Mouse (Mus musculus) adrenal gland, adult 18-20 months (tissue): ENCODE results near the gene Zbtb48. TPM values are rescaled to one million over a fixed set of nuclear protein-coding genes. Genes with fewer than 3 reads are reported as not detected.

ENCODE experiments used
- DNase-seq, 2 experiments: peaks; one replicate each; pipeline ENCODE4 v3.0.0; 2021 to 2022; ENCODE audit warnings: low spot score in 2 of 2
- total RNA-seq, 2 experiments: library from RNA; stranded (reverse); gene quantifications; 1 replicate in 1 of 2; 2 replicates in 1 of 2; pipeline ENCODE4 v1.2.3; 2021

Zbtb48 gene
- total RNA-seq, 2 experiments from 2014 or later = 8.3 to 8.9 TPM

GRCm38 (mm10) chr4:152032922-152033321 is 5.5 kb upstream of the Zbtb48 start:
- DNase-seq = no peak

GRCm38 (mm10) chr4:152029997-152030396 is 2.5 kb upstream of the Zbtb48 start:
- no peak for DNase-seq

- no peak for DNase-seq
Measured at GRCm38 (mm10) chr4:152029087-152029486, 1.6 kb upstream of the Zbtb48 start.

- no peak for DNase-seq
Measured at GRCm38 (mm10) chr4:152028456-152028855, 985 bp upstream of the Zbtb48 start.

DNA sequence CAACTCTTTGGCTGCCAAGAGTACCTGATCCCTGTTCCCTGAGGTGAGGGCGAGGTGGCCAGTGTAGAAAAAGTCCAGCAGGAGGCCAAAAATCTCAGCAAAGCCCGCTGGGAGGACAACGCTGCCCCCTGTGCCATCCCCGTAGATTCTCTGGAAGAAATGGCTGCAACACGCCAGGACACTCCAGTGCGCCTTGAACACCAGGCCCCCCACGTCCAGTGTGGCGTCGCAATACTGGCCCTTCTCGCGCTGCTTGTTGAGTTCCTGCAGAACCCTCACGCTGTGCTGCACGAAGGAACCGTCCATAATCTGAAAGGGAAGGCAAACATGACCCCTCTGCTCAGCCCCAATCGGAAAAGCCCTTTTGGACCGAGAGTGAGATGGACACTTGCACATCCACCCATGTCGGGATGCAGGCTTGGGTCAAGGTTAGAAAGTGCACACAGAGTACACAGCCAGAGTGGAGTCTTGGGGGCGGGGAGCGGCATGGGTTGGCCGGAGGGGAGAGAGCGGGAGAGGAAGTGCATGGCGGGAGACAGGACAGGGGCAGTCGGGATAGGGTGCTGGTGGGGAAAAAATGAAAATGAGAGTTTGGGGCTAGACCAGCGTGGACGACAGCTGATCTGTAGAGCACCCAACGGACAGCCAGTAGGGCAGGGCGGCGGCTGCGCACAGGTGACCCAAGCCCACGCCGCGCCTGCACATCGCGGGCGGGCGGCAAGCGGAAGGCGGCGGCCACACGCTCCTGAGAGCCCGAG is 541 bp downstream of the Zbtb48 start:
- peak; percentile 29 to 45 for DNase-seq

DNA sequence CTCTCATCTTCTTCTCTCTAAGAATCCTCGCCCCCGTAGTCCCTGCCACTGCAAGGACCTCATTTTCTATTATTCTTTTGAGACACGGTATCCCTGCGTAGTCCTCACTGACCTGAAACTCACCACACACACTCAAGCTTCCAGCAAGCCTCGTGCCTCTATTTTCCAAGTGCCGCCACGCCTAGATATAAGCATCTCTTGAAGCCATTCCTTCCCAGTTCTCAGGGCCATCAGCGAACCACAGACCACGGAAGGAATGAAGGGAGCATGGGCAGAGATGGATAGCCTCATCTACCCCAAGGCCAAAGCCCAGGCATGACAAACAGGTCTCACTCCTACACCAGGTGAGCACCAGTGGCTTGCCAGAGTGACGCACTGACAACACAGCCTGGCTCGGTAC is 2.9 kb downstream of the Zbtb48 start:
- no peak for DNase-seq

DNA sequence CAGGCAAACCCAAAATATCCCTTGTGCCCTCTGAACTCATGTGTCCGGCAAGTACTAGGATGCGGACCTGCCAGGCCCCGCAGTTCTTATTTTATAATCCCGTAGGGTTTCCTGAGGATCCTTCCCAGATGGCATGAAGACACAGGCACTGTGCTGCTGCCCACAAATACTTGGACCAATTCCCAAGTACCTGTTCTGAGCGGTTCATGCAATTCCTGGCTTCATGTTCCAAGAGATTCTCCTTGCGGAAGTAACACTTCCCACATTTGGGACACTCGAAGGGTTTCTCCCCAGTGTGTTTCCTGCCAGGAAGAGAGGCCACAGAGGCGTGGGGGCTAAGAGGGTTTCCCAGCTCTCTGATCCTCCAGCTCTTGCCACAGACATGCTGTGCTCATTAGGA is 5.0 kb downstream of the Zbtb48 start:
- no peak for DNase-seq

DNA sequence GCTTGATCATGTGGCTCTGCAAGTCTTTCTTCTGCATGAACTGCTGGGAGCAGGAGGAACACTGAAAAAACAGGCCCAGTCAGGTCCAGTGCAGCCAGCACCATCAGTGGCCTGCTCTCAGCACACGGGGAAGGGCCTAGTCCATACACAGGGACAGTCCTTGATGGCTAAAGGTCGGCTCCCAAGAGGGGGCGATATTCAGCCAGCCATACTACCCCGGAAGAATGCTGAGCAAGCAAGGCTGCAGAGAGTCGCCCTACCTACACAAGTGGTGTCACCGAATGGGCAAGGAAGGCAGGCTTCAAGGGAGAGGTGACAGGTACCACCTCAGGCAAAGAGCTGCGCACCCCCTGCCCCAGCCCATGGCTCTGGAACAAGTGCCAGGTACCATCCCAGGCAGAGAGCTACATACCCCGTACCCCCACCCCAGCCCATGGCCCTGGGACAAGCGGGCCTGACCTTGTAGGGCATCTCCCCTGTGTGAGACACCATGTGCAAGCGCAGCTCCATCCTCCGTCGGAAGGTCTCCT is 5.8 kb downstream of the Zbtb48 start:
- no peak for DNase-seq

DNA sequence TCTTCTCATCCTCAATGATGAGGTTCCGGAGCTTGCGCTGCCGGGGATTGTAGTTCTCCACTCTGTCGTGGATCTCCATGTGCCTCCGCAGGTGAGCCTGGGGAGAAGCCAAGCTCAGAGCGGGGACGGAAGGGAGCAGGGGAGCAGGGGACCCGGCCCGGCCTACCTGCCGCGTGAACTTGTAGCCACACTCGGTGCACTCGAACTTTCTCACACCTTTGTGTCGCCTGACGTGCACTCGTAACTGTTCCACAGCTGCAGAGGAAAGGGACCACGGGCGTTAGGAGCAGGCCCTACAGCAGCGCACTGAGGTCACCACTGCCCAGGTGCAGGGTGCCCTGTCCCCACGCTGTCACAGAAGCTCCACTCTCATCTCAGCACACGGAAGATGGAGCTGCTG is 7.4 kb downstream of the Zbtb48 start:
- no peak for DNase-seq

DNA sequence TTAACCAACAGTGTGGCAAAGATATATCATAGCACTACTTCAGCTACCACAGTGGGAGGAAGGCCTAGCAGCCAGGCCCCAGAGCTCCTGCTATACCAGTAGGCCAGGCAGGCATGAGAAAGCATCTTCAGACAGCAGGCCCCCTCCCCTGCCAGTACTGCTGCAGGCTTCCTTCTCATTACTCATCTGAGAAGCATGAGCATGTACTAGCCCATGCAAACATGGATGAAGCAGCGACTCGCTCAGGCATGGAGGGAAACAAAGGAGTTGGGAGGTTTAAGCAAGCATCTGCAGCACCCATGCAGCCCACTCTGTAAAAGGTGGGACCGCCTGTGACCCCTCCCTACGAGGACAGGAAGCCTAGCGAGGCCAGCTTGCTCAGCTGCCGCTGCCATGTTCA is 8.4 kb downstream of the Zbtb48 start:
- no peak for DNase-seq

DNA sequence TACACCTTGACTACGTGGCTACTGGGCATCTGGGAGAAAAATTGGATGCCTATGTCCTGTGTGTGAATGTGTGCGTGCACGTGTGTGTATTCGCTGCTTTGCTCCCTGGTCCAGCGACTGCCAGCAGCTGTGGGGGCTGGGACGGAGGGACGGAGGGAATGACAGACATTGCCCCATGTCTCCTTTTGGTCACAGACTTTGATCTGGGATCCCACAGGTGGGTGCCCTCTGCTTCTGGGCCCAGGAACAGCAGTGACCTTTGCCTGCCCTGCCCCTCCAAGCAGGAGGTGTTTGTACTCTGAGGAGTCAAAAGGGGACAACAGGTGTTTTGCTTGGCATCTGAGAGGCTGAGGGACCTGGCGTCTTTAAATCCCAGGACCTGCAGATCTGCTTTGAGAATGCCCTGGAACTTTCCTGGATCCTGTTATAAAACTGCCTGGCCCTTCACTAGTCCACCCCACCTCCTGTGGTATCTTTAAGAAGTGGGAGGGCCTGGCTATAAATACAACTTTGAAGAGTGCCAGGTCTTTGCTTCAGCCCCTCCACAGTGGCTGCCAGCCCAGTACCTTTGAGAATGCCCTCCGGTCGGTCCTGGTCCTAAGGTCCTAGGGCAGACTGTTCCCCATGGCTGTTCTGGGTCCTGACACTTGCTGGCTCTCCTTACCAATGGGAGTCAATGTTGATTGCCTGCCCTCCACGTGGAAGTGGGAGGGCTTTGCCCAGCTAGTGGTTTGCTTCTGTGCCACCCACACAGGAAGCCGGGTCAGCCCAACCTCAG is 14.2 kb downstream of the Zbtb48 start:
- no peak for DNase-seq

GRCm38 (mm10) chr4:152012109-152012508 is 15.4 kb downstream of the Zbtb48 start:
- DNase-seq = no peak

DNA sequence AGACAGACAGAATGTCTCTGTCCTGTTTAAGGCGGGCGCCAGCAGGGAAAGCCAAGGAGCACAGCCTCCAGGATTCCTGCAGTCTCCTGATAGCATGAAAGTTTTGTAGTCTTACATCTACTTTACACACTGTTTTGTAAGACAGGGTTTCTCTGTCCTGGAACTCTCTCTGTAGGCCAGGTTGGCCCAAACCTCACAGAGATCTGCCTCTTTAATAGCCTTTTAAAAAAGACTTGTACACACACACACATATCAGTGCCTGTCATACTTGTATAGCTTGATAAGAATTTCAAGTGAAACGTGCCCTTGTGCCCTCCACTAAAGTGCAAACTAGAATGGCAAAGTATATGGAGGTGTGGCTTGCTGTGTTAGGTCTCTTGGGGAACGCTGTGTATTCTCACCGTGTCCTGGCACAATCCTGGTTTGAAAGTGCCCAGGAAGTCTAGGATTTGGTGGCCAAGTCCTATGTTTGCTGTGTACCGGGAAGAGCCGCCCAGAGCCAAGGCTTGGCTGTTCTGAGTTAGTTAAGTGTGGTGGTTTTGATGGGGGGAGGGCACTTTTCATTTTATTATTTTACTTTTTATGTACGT is 16.2 kb downstream of the Zbtb48 start:
- no peak for DNase-seq

- peak in 1 of 2 experiments; percentile 33 for DNase-seq
Measured at GRCm38 (mm10) chr4:152010707-152011134, 16.8 kb downstream of the Zbtb48 start.

- DNase-seq = peak in 1 of 2 experiments; percentile 43
Measured at GRCm38 (mm10) chr4:152010091-152010706, 17.3 kb downstream of the Zbtb48 start.

DNA sequence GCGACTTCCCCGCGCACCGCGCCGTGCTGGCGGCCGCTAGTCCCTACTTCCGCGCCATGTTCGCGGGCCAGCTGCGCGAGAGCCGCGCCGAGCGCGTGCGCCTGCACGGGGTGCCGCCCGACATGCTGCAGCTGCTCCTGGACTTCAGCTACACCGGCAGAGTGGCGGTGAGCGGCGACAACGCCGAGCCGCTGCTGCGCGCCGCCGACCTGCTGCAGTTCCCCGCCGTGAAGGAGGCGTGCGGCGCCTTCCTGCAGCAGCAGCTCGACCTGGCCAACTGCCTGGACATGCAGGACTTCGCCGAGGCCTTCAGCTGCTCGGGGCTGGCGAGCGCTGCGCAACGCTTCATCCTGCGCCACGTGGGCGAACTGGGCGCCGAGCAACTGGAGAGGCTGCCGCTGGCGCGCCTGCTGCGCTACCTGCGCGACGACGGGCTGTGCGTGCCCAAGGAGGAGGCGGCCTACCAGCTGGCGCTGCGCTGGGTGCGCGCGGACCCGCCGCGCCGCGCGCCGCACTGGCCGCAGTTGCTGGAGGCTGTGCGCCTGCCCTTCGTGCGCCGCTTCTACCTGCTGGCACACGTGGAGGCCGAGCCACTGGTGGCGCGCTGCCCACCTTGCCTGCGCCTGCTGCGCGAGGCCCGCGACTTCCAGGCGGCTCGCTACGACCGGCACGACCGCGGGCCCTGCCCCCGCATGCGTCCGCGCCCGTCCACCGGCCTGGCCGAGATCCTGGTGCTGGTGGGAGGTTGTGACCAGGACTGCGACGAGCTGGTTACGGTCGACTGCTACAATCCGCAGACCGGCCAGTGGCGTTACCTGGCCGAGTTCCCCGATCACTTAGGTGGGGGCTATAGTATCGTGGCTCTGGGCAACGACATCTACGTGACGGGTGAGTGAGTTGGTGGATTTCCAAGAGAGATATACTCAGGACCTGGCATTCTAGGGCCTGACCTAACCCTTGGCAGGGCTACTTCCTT is 18.1 kb downstream of the Zbtb48 start:
- DNase-seq = peak in 1 of 2 experiments; percentile 42

DNA sequence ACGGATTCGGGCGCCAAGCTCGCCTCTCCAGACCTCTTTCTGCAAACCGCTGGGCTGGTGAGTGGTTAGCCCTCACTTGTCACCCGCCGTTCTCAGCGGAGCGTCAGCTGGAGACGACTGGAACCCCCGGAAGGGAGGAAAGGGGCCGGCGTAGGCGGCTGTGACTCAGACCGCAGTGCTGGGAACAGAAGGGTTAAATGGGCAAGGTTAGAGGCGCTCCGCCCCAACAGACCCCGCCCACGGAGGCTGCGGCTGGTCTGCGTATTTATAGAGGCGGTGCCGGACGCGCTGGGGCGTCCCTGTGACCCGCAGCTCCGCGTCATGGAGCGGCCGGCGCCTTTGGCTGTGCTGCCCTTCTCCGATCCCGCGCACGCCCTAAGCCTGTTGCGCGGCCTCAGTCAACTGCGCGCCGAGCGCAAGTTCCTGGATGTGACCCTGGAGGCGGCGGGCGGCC is 18.8 kb downstream of the Zbtb48 start, which contains the start of gene Klhl21:
Gene Klhl21 (plus strand): TSS at position 182 of the 454 bp plus-strand sequence.
- peak; percentile 97 for DNase-seq

- no peak for DNase-seq
Measured at GRCm38 (mm10) chr4:152008148-152008500, 19.3 kb downstream of the Zbtb48 start.

DNA sequence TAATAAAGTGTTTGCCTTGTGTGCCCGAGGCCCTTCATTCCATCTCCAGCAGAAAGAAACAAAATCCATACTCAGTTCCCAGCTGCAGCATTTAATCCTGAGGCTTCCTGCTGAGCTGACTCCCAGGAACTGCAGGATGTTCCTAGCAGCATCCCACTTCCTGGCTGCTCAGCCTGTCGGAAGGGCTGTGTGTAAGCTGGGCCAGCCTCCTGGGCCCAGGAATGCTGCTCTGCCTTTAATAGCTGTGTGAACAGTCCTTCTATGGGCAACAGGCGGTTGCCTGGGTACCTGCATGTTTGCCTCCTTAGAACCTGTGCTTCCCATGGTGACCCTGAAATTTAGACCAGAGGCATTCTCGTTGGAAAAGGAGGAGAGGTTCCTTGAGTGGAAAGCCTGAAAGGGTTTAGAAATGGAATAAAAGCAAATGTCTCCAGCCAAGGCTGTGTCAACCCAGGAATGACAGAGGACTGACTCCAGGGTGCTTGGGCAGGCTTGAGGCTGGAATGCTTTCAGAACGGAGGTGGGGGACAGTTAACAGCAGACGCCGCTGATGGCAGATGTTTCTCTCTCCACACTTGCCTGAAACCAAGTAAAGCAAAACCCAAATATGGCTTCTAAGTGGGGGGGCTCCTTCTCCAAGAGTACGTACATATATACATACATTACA is 19.9 kb downstream of the Zbtb48 start:
- no peak for DNase-seq
